Mouse (Mus musculus): ENCODE measurements at regions not wholly inside any gene's neighbourhood (a gene's known extent, or its start where the extent isn't known, plus 50 kb on each side); places are given as distances from the start of the nearest gene placed in this dataset.

- Histone ChIP-seq H3K9me3 (replicated peaks; ENCODE audit: low read length) (no peaks in the 10 kb centered on the region), H3K27ac (0 out of 2 replicates have a peak overlapping the region, but pooled peaks have one; percentile 14), H3K9ac (ENCODE audit: low read depth, low read length) (no peak overlapping the region), H3K4me1 (replicated peaks; ENCODE audit: insufficient read depth, low read length) (no peaks in the 10 kb centered on the region), H3K27me3 (ENCODE audit: insufficient read depth, low read length) (no peaks in the 10 kb centered on the region), H3K36me3 (ENCODE audit: insufficient read depth, low read length) (no peaks in the 10 kb centered on the region), H3K4me2 (ENCODE audit: low read length) (no peak overlapping the region), H3K4me3 (replicated peaks; ENCODE audit: low read depth, low read length) (no peak overlapping the region)
- ATAC-seq (replicated peaks; ENCODE audit: low FRiP score, low read depth) (no peak), DNase-seq (ENCODE audit: low spot score) (no peak)
- no peak for TF ChIP-seq CTCF (IDR thresholded peaks at IDR 0.05; ENCODE audit: low read depth)
- 54% methylated on average over 6 of the region's 6 CpGs for WGBS
Observed at GRCm38 (mm10) chr1:186555441-186555975, 150.3 kb downstream of the Tgfb2 start.

GRCm38 (mm10) chr1:186554520-186555010 is 151.2 kb downstream of the Tgfb2 start:
- 62% methylated on average over 7 of the region's 7 CpGs for WGBS
- no peaks in the 10 kb centered on the region for H3K36me3 ChIP-seq (ENCODE audit: insufficient read depth, low read length)
- no peaks in the 10 kb centered on the region for H3K27me3 ChIP-seq (ENCODE audit: insufficient read depth, low read length)
- H3K9ac ChIP-seq (ENCODE audit: low read depth, low read length): no peak overlapping the region
- no peak for DNase-seq (ENCODE audit: low spot score)
- no peak overlapping the region for H3K27ac ChIP-seq
- no peak for TF ChIP-seq CTCF (IDR thresholded peaks at IDR 0.05; ENCODE audit: low read depth)
- no peak overlapping the region for H3K4me3 ChIP-seq (replicated peaks; ENCODE audit: low read depth, low read length)
- no peaks in the 10 kb centered on the region for H3K4me1 ChIP-seq (replicated peaks; ENCODE audit: insufficient read depth, low read length)
- H3K9me3 ChIP-seq (replicated peaks; ENCODE audit: low read length): no peaks in the 10 kb centered on the region
- no peak for ATAC-seq (replicated peaks; ENCODE audit: low FRiP score, low read depth)
- H3K4me2 ChIP-seq (ENCODE audit: low read length): no peak overlapping the region

- no peaks in the 10 kb centered on the region for H3K36me3 ChIP-seq (ENCODE audit: insufficient read depth, low read length)
- H3K27me3 ChIP-seq (ENCODE audit: insufficient read depth, low read length): no peaks in the 10 kb centered on the region
- WGBS: 87% methylated on average over 7 of the region's 7 CpGs
- ATAC-seq (replicated peaks; ENCODE audit: low FRiP score, low read depth) (no peak), DNase-seq (ENCODE audit: low spot score) (no peak)
- no peaks in the 10 kb centered on the region for H3K9me3 ChIP-seq (replicated peaks; ENCODE audit: low read length)
- H3K4me3 ChIP-seq (replicated peaks; ENCODE audit: low read depth, low read length): no peak overlapping the region
- no peak overlapping the region for H3K9ac ChIP-seq (ENCODE audit: low read depth, low read length)
- no peak for TF ChIP-seq CTCF (IDR thresholded peaks at IDR 0.05; ENCODE audit: low read depth)
- no peaks in the 10 kb centered on the region for H3K4me1 ChIP-seq (replicated peaks; ENCODE audit: insufficient read depth, low read length)
- no peak overlapping the region for H3K4me2 ChIP-seq (ENCODE audit: low read length)
- H3K27ac ChIP-seq: no peak overlapping the region
Observed at GRCm38 (mm10) chr1:186552689-186553088, 153.1 kb downstream of the Tgfb2 start.

GRCm38 (mm10) chr1:186550265-186550885 is 155.4 kb downstream of the Tgfb2 start:
- ATAC-seq (replicated peaks; ENCODE audit: low FRiP score, low read depth) (no peak), DNase-seq (ENCODE audit: low spot score) (no peak)
- Histone ChIP-seq H3K4me1 (replicated peaks; ENCODE audit: insufficient read depth, low read length) (no peaks in the 10 kb centered on the region), H3K9ac (ENCODE audit: low read depth, low read length) (no peak overlapping the region), H3K9me3 (replicated peaks; ENCODE audit: low read length) (no peaks in the 10 kb centered on the region), H3K4me2 (ENCODE audit: low read length) (no peak overlapping the region), H3K27ac (no peak overlapping the region), H3K4me3 (replicated peaks; ENCODE audit: low read depth, low read length) (no peak overlapping the region), H3K27me3 (ENCODE audit: insufficient read depth, low read length) (no peaks in the 10 kb centered on the region), H3K36me3 (ENCODE audit: insufficient read depth, low read length) (no peaks in the 10 kb centered on the region)
- TF ChIP-seq CTCF (IDR thresholded peaks at IDR 0.05; ENCODE audit: low read depth): peak; percentile 51
- 78% methylated on average over 7 of the region's 7 CpGs for WGBS

GRCm38 (mm10) chr1:186549207-186549606 is 156.6 kb downstream of the Tgfb2 start:
- H3K4me1 ChIP-seq (replicated peaks; ENCODE audit: insufficient read depth, low read length): no peaks in the 10 kb centered on the region
- no peak overlapping the region for H3K4me3 ChIP-seq (replicated peaks; ENCODE audit: low read depth, low read length)
- DNase-seq (ENCODE audit: low spot score): no peak
- no peaks in the 10 kb centered on the region for H3K27me3 ChIP-seq (ENCODE audit: insufficient read depth, low read length)
- H3K9ac ChIP-seq (ENCODE audit: low read depth, low read length): no peak overlapping the region
- no peak overlapping the region for H3K4me2 ChIP-seq (ENCODE audit: low read length)
- no peak for ATAC-seq (replicated peaks; ENCODE audit: low FRiP score, low read depth)
- H3K9me3 ChIP-seq (replicated peaks; ENCODE audit: low read length): no peaks in the 10 kb centered on the region
- no peak overlapping the region for H3K27ac ChIP-seq
- no peaks in the 10 kb centered on the region for H3K36me3 ChIP-seq (ENCODE audit: insufficient read depth, low read length)
- WGBS: 96% methylated on average over 12 of the region's 12 CpGs
- TF ChIP-seq CTCF (IDR thresholded peaks at IDR 0.05; ENCODE audit: low read depth): no peak

GRCm38 (mm10) chr1:186546386-186547185 is 159.2 kb downstream of the Tgfb2 start:
- H3K4me2 ChIP-seq (ENCODE audit: low read length): peak overlapping the region; percentile 4; the same call in 1 of the 2 replicates
- WGBS: 37% methylated on average over 22 of the region's 22 CpGs

More at GRCm38 (mm10) chr1:186546386-186547185, 159.2 kb downstream of the Tgfb2 start:
- H3K4me3 ChIP-seq (replicated peaks; ENCODE audit: low read depth, low read length): no peak overlapping the region
- no peak for TF ChIP-seq CTCF (IDR thresholded peaks at IDR 0.05; ENCODE audit: low read depth)
- H3K27ac ChIP-seq: no peak overlapping the region
- H3K9ac ChIP-seq (ENCODE audit: low read depth, low read length): no peak overlapping the region
- ATAC-seq (replicated peaks; ENCODE audit: low FRiP score, low read depth) (no peak), DNase-seq (ENCODE audit: low spot score) (peak; percentile 63)
- H3K27me3 ChIP-seq (ENCODE audit: insufficient read depth, low read length): no peaks in the 10 kb centered on the region
- no peaks in the 10 kb centered on the region for H3K36me3 ChIP-seq (ENCODE audit: insufficient read depth, low read length)
- no peaks in the 10 kb centered on the region for H3K9me3 ChIP-seq (replicated peaks; ENCODE audit: low read length)
- no peaks in the 10 kb centered on the region for H3K4me1 ChIP-seq (replicated peaks; ENCODE audit: insufficient read depth, low read length)

Measured in kidney, postnatal 0 days (tissue).